Mouse (Mus musculus): ENCODE measurements at regions not wholly inside any gene's neighbourhood (a gene's known extent, or its start where the extent isn't known, plus 50 kb on each side); places are given as distances from the start of the nearest gene placed in this dataset.
A peak's percentile ranks its signal among the peaks of the same experiment; 100 is the strongest.

GRCm38 (mm10) chr3:104712711-104713110 is 68.1 kb upstream of the Ppm1j start:
- no peak for DNase-seq

- DNase-seq: peak; percentile 56
These were observed 66.8 kb upstream of the Ppm1j start for GRCm38 (mm10) chr3:104713836-104714631.

GRCm38 (mm10) chr3:104714679-104715326 is 66.1 kb upstream of the Ppm1j start:
- peak; percentile 51 for DNase-seq

Data from right cerebral cortex, postnatal 14 days (tissue).